Mouse (Mus musculus) heart, postnatal 0 days (tissue): ENCODE data around the gene Osbpl3. TPM values are rescaled to one million over a fixed set of nuclear protein-coding genes. Genes with fewer than 3 reads are reported as not detected.

ENCODE experiments used
- ATAC-seq: fragments of 200-750 bp; cut with Nextera tagmentation; 2 replicates; pipeline ENCODE4 v1.8.0; 2017; ENCODE audit warnings: low read depth, moderate number of reproducible peaks, moderate library complexity; ENCODE audit not compliant: insufficient read depth
- DNase-seq: peaks from one replicate; pipeline ENCODE4 v3.0.0-alpha.2; 2016; ENCODE audit warnings: low spot score
- H3K27ac ChIP-seq: fragments of 300-500 bp; sonication (generic); 2 replicates; pipeline ENCODE4 v1.5.1; 2014; ENCODE audit warnings: low read depth, mild to moderate bottlenecking
- H3K27me3 ChIP-seq: fragments of 300-500 bp; sonication (generic); 2 replicates; pipeline ENCODE4 v1.6.1; 2014; ENCODE audit warnings: low read length, mixed read lengths; ENCODE audit not compliant: control insufficient read depth, insufficient read depth
- H3K36me3 ChIP-seq: fragments of 300-500 bp; sonication (generic); replicated peaks from 2 replicates; pipeline ENCODE4 v1.6.1; 2014; ENCODE audit warnings: low read length, mixed read lengths; ENCODE audit not compliant: control insufficient read depth, insufficient read depth
- H3K4me1 ChIP-seq: fragments of 300-500 bp; sonication (generic); 2 replicates; pipeline ENCODE4 v1.6.1; 2014; ENCODE audit warnings: antibody characterized with exemption; ENCODE audit not compliant: control insufficient read depth, insufficient read depth
- H3K4me2 ChIP-seq: fragments of 300-500 bp; sonication (generic); 2 replicates; pipeline ENCODE4 v1.6.1; 2014; ENCODE audit warnings: low read depth, mild to moderate bottlenecking, low read length, moderate library complexity
- H3K4me3 ChIP-seq: fragments of 300-500 bp; sonication (generic); 2 replicates; pipeline ENCODE4 v1.5.1; 2014; ENCODE audit warnings: low read depth, low read length
- H3K9ac ChIP-seq: fragments of 300-500 bp; sonication (generic); replicated peaks from 2 replicates; pipeline ENCODE4 v1.6.1; 2014; ENCODE audit warnings: low read depth, low read length, mixed read lengths
- H3K9me3 ChIP-seq: fragments of 300-500 bp; sonication (generic); replicated peaks from 2 replicates; pipeline ENCODE4 v1.6.1; 2016; ENCODE audit warnings: low read length; ENCODE audit not compliant: control insufficient read depth
- CTCF ChIP-seq: IDR thresholded peaks from 2 replicates; pipeline ENCODE4 v1.5.1; 2016; ENCODE audit warnings: antibody characterized with exemption, control low read depth, low read depth
- EP300 ChIP-seq: IDR thresholded peaks from 2 replicates; pipeline ENCODE4 v1.6.1; 2016; ENCODE audit warnings: antibody characterized with exemption, low read depth
- WGBS: fragments of 180-500 bp; shearing (Covaris S2); extraction: QIAGEN DNeasy Blood & Tissue Kit; methylation state at CpG from one replicate; pipeline ENCODE4 v1.1.7; 2014; 5-methylcytosine and 5-hydroxymethylcytosine counted together
- polyA plus RNA-seq: library from polyadenylated mRNA; unstranded; fragments of >200 nt; fragmentation: Nextera tagmentation; extraction: Ambion mirVana; gene quantifications from 2 replicates; pipeline ENCODE4 v1.2.1, GENCODE M21; 2015
- total RNA-seq: library from RNA; depleted of rRNA; stranded (reverse); fragments of >200 nt; gene quantifications from 2 replicates; pipeline ENCODE4 v1.2.3, GENCODE M21; 2014; ENCODE audit warnings: low replicate concordance

The Osbpl3 gene
- total and polyA plus RNA-seq, 2 experiments from 2014 or later: 13.9 to 20.9 TPM

DNA sequence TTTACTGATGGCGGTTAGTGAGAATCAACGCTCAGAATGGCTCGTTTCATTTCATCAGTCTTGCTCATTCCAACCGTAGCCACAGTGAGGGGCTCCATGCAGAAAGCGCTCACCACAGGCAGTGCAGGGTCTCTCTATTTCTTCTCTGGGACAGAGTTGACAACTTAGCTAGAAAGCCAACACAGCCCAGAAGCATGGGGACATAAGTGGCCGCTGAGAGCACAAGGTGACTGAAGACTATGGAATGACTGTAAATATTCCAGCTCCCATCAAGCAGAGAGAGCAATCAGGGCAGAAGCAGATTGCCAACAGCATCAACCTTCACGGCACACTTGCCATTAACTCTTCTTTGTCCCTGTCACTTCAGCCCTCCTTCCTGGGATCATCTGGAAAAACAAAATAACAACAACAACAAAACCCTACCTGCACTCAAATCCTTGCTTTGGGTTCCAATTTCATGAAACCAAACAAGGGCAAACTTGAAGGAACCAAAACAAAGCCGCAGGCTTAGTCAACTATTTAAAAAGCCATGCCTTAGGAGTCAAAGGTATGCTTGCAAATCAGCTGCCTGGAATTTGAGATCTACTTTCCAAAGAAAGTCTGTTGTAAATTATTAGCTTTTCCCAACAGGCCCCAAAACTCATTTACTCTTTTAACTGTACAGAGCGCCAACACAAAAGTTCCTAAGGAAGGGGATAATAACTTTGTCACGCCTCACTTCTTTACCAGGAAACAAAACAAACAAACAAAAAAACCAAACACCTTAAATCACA, 36.3 kb downstream of the Osbpl3 start:
- 65% methylated on average over 10 of the region's 10 CpGs for WGBS
- Histone ChIP-seq H3K9me3 (no peaks in the 10 kb centered on the region), H3K27me3 (no peaks in the 10 kb centered on the region), H3K4me2 (no peak overlapping the region), H3K36me3 (peaks cover 12% of the 10 kb centered on the region; the same call in 1 of the 2 replicates), H3K4me3 (no peak overlapping the region), H3K4me1 (no peaks in the 10 kb centered on the region; the same call in 1 of the 2 replicates), H3K27ac (peak overlapping the region; percentile 26), H3K9ac (no peak overlapping the region)
- ATAC-seq (no peak), DNase-seq (no peak)
- TF ChIP-seq CTCF (no peak), EP300 (no peak)

DNA sequence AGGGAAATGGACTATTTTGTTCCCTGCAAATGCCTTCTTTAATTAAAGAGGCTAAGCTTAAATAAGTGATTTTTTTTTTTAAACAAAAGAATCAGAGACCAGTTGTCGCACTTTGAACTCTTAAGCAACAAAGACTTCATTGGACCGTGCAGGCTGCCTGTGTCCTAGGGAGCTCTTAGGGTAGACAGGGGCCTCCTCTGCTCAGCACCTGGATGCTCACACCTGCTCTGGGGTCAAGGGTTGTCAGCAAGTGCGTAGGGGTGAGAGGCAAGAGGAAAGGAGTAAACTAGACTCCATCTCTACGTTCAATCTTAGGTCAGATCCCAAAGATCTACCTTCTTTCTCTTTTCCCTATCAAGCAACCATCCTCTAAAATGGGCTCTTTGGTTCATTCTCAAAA, 37.0 kb downstream of the Osbpl3 start:
- H3K4me2 ChIP-seq: no peak overlapping the region
- DNase-seq: no peak
- no peak overlapping the region for H3K4me3 ChIP-seq
- 88% methylated on average over 4 of the region's 4 CpGs for WGBS
- H3K9ac ChIP-seq: no peak overlapping the region
- H3K4me1 ChIP-seq: peaks cover 3% of the 10 kb centered on the region; the same call in 1 of the 2 replicates
- H3K27me3 ChIP-seq: no peaks in the 10 kb centered on the region
- peaks cover 12% of the 10 kb centered on the region; the same call in 1 of the 2 replicates for H3K36me3 ChIP-seq
- H3K9me3 ChIP-seq: no peaks in the 10 kb centered on the region
- TF ChIP-seq EP300: no peak
- no peak for TF ChIP-seq CTCF
- H3K27ac ChIP-seq: no peak overlapping the region
- ATAC-seq: no peak

DNA sequence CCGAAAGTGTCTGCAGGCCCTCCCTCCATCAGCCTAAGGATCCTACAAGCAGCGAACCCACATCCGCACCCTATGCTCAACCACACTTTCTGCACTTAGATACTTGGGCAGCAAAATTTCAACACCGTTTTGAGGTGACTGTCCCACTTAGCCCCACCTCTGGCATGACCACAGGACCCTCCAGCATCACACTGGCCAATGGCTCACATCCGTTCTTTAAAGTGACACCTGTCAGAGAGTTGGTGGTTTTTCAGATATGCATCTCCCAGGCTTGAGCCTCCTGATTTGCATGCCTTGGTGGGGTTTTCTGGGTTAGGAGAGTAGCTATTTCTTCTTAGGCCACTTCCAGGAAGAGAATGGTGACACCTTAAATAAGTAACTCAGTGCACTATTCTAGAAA, 39.1 kb downstream of the Osbpl3 start:
- no peak overlapping the region for H3K4me2 ChIP-seq
- WGBS: 97% methylated on average over 5 of the region's 5 CpGs
- ATAC-seq: no peak

DNA sequence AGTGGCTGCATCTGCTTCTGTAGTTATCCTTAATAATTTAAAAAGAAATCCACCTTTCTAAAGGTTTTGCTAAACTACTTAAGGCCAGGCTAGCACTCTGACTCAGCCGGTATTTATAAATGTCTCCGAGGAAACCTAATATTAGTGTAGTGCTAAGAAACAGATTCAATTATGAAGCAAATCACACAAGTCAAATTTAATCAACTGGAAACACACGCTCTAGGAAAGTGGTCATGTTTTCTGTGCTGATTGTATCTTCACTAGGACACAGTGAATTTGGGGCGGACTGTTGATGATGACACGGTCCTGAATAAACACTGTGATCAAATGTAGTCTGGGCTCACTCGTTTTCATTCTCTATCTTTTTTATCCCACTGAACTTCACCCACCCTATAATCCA, 40.6 kb downstream of the Osbpl3 start:
- Histone ChIP-seq H3K9ac (no peak overlapping the region), H3K4me1 (peaks cover 22% of the 10 kb centered on the region; the same call in 1 of the 2 replicates), H3K27ac (peak overlapping the region; percentile 50; the same call in 1 of the 2 replicates), H3K9me3 (no peaks in the 10 kb centered on the region), H3K27me3 (no peaks in the 10 kb centered on the region), H3K4me3 (no peak overlapping the region), H3K4me2 (no peak overlapping the region), H3K36me3 (peaks cover 12% of the 10 kb centered on the region; the same call in 1 of the 2 replicates)
- DNase-seq (no peak), ATAC-seq (no peak)
- 74% methylated on average over 6 of the region's 6 CpGs for WGBS
- TF ChIP-seq EP300: no peak
- no peak for TF ChIP-seq CTCF

More for the DNA sequence above, 39.1 kb downstream of the Osbpl3 start:
- no peak for DNase-seq
- TF ChIP-seq CTCF (no peak), EP300 (no peak)
- Histone ChIP-seq H3K36me3 (peaks cover 12% of the 10 kb centered on the region; the same call in 1 of the 2 replicates), H3K9ac (no peak overlapping the region), H3K27ac (no peak overlapping the region), H3K27me3 (no peaks in the 10 kb centered on the region), H3K4me3 (no peak overlapping the region), H3K4me1 (peaks cover 14% of the 10 kb centered on the region; the same call in 1 of the 2 replicates), H3K9me3 (no peaks in the 10 kb centered on the region)

DNA sequence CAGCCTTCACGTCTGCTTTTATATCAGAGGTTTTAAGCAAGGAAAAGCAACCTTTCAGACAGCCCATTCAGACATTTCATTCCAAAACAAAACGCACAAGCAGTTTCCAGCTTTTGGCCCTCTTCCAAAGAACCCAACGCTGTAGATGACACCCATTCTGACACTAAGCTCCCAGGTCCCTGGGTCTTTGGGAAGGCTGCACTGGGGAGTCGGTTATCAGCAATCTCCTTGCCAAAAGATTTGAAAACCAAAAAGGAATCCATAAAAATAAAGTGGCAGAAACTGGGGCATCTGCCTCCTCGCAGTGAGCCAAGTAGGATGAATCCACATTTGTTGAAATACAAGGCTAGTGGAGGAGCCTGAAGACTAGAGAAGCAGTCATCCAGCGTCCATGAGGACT, 41.5 kb downstream of the Osbpl3 start:
- peaks cover 22% of the 10 kb centered on the region; the same call in 1 of the 2 replicates for H3K4me1 ChIP-seq
- DNase-seq (no peak), ATAC-seq (no peak)
- H3K9me3 ChIP-seq: no peaks in the 10 kb centered on the region
- H3K4me2 ChIP-seq: no peak overlapping the region
- 28% methylated on average over 6 of the region's 6 CpGs for WGBS
- 0 out of 2 replicates have a peak overlapping the region, but pooled peaks have one; percentile 31 for H3K9ac ChIP-seq
- TF ChIP-seq EP300 (no peak), CTCF (no peak)
- no peaks in the 10 kb centered on the region for H3K27me3 ChIP-seq
- peak overlapping the region; percentile 50 for H3K27ac ChIP-seq
- peaks cover 12% of the 10 kb centered on the region; the same call in 1 of the 2 replicates for H3K36me3 ChIP-seq
- H3K4me3 ChIP-seq: no peak overlapping the region
